Mouse (Mus musculus): ENCODE results near the gene Gnat1. TPM values are rescaled to one million over a fixed set of nuclear protein-coding genes. Genes with fewer than 3 reads are reported as not detected.
"Not testable (repeated sequence)": the region's sequence is repeated elsewhere in the genome, so short reads cannot be mapped to it uniquely, and the experiment has no call there.

Gene Gnat1
- polyA plus RNA-seq, 1 experiment from 2014 or later = 0.53 TPM

DNA sequence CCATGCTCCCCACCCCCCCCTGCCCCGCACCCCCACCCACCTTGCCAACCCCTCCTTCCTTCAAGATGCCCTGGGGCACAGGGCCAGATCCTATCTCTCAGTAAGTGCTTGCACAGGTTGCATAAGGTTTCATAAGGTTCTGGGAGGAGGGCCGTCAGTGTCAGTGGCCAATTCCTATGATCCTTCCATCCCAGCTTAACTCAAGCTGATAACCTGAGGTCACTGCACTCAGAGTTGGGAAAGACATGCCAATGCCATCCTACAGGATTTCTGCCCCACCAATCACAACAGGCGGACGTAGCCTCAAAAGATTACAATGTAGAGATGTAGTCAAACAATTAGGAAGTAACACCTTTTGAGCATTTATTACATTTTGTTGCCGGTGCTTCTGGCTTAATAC, 8.9 kb upstream of the Gnat1 start:
- H3K4me3 ChIP-seq = no peak overlapping the region
- no peak overlapping the region for H3K27ac ChIP-seq
- H3K9me3 ChIP-seq (replicated peaks) = no peaks in the 10 kb centered on the region
- ATAC-seq (replicated peaks; ENCODE audit: insufficient number of reproducible peaks, insufficient read depth, low FRiP score, low read depth) = no peak
- H3K9ac ChIP-seq = no peak overlapping the region
- no peaks in the 10 kb centered on the region for H3K27me3 ChIP-seq
- peaks cover 17% of the 10 kb centered on the region for H3K4me1 ChIP-seq (replicated peaks)
- 81% methylated on average over 5 of the region's 5 CpGs for WGBS
- no peaks in the 10 kb centered on the region for H3K36me3 ChIP-seq
- no peak overlapping the region for H3K4me2 ChIP-seq

DNA sequence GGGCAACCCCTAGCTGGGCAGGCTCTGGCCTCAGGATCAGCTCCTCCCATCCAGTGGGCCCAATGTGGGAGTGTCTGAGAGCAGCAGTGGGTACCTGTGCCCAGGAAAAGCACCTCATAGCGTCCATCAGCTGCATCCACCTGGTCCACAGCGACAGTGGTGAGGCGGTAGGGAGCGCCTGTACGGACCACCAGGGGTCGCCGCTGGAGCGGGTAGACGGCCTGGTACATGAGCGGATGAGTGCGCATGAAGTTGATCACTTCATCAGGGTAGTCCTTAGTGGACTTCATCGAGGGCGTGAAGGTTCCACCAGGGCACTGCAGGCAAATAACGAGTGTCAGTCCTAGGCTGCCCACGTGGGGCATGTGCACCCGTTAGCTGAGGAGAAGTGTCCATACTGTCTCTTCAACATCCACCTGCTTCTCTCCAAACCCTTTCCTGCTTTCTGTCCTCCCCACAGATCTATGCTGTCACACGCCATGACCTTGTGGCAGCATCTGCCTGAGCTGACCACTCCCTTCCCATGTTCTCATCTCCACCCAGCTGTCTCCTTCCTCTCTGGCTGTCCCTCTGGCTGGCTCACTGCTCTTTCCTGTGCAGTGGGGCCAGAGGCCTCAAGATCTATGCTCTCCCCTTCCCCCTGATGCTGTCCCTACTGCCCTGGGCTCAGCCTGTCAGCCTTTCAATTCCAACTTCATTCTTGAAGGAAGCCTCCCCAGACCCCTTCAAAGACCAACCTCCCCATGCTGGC, 5.9 kb upstream of the Gnat1 start:
- no peaks in the 10 kb centered on the region for H3K27me3 ChIP-seq
- H3K27ac ChIP-seq = no peak overlapping the region
- WGBS = 43% methylated on average over 17 of the region's 17 CpGs
- peak; percentile 56 for ATAC-seq (replicated peaks; ENCODE audit: insufficient number of reproducible peaks, insufficient read depth, low FRiP score, low read depth)
- no peak overlapping the region for H3K9ac ChIP-seq
- H3K4me2 ChIP-seq = no peak overlapping the region
- no peaks in the 10 kb centered on the region for H3K9me3 ChIP-seq (replicated peaks)
- no peaks in the 10 kb centered on the region for H3K36me3 ChIP-seq
- H3K4me3 ChIP-seq = no peak overlapping the region
- peaks cover 7% of the 10 kb centered on the region for H3K4me1 ChIP-seq (replicated peaks)

DNA sequence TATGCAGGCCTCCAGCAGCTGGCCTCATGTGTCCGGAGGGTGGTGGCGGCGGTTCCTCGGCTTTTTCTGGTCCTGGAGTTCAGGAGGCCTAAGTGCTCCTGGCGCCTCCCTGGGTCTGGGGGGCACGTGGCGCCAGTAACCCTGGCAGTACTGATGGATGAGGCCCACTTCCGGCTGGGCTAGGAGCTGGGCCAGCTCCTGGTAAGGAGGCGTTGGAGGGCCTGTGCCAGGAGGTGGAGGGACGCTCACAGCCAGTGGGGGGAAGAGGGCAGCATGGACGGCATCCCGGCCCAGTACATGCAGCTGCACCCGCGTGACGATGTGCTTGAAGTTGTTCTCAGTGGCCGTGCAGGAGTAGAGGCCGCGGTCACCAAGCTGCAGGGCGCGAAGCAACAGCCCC, 2.9 kb upstream of the Gnat1 start:
- H3K4me1 ChIP-seq (replicated peaks) = peaks cover 7% of the 10 kb centered on the region
- WGBS = 87% methylated on average over 20 of the region's 20 CpGs
- H3K4me3 ChIP-seq = no peak overlapping the region
- no peak for ATAC-seq (replicated peaks; ENCODE audit: insufficient number of reproducible peaks, insufficient read depth, low FRiP score, low read depth)
- no peaks in the 10 kb centered on the region for H3K9me3 ChIP-seq (replicated peaks)
- H3K27me3 ChIP-seq = peaks cover 14% of the 10 kb centered on the region
- H3K9ac ChIP-seq = no peak overlapping the region
- no peak overlapping the region for H3K27ac ChIP-seq
- no peaks in the 10 kb centered on the region for H3K36me3 ChIP-seq
- no peak overlapping the region for H3K4me2 ChIP-seq

DNA sequence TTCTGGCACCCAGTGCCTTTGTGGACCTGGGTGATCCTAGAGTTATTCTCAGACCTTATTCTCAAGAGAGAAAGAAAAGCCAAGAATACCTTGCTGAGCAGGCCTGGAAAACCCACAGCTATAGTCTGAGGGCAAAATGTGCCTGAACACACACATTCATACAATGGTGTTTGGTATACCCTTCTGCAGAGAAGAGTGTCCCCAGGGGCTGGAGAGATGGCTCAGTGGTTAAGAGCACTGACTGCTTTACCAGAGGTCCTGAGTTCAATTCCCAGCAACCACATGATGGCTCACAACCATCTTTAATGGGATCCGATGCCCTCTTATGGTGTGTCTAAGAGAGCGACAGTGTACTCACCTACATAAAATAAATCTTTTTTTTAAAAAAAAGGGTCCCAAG, 651 bp downstream of the Gnat1 start:
- no peak overlapping the region for H3K27ac ChIP-seq
- no peak overlapping the region for H3K9ac ChIP-seq
- H3K9me3 ChIP-seq (replicated peaks) = no peaks in the 10 kb centered on the region
- WGBS = 89% methylated on average over 2 of the region's 2 CpGs
- H3K4me1 ChIP-seq (replicated peaks) = peaks cover 15% of the 10 kb centered on the region
- peaks cover 49% of the 10 kb centered on the region for H3K27me3 ChIP-seq
- H3K4me2 ChIP-seq = no peak overlapping the region
- H3K36me3 ChIP-seq = no peaks in the 10 kb centered on the region
- H3K4me3 ChIP-seq = no peak overlapping the region
- no peak for ATAC-seq (replicated peaks; ENCODE audit: insufficient number of reproducible peaks, insufficient read depth, low FRiP score, low read depth)

DNA sequence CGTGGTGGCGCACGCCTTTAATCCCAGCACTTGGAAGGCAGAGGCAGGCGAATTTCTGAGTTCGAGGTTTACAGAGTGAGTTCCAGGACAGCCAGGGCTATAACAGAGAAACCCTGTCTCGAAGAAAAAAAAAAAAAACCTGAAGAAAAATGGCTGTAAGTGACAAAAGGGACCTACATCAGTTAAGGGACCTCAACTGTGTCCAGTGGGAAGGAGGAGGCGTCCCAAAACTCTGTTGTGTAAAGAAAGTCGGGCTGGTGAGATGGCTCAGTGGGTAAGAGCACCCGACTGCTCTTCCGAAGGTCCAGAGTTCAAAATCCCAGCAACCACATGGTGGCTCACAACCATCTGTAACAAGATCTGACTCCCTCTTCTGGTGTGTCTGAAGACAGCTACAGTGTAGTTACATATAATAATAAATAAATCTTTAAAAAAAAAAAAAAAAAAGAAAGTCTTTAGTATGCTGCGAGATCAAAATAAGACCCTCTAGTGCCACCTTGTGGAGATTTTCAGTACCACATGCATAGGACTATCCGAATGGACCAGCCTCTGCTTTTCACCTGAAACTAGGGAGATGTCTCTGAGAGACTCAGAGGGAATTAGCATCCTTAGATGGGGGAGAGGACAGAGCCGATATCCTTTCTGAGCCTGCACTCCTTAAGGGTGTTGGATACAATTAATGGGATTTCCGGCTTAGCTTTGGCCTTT, 1.5 kb downstream of the Gnat1 start:
- H3K36me3 ChIP-seq; ATAC-seq (replicated peaks; ENCODE audit: insufficient number of reproducible peaks, insufficient read depth, low FRiP score, low read depth); H3K4me2 ChIP-seq; H3K9ac ChIP-seq; H3K27ac ChIP-seq; H3K4me3 ChIP-seq; H3K9me3 ChIP-seq (replicated peaks): not testable (repeated sequence)
- H3K4me1 ChIP-seq (replicated peaks) = peaks cover 15% of the 10 kb centered on the region
- H3K27me3 ChIP-seq = peaks cover 52% of the 10 kb centered on the region
- WGBS = 39% methylated on average over 14 of the region's 14 CpGs

DNA sequence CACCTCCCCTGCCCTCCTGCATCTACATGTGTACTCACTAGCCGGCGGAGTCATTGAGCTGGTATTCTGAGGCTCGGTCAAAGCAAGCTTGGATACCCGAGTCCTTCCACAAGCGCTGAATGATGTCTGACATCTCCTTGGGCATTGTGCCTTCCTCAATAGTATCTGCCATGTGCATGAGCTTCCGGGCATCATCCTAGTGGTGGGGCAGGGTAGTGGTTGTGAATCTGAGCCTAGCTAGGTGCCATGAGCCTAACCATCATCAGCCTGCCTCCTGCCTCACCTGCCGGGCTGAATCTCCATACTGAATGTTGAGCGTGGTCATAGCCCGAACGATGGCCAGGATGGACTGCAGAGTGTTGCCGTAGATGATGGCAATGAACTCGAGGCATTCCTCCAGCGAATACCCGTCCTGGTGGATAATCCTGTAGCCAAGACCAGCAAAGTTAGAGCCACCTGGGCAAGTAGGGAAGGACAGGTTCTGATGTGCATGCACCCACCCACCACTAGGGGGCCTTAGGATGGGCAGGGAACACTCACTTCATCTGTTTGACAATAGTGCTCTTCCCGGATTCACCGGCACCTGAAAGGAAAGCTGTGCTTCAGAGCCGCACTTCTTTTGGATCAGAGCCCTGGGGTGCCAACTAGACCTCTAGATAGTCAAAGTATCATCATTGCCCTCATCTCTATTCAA, 2.3 kb downstream of the Gnat1 start:
- Histone ChIP-seq H3K9me3 (replicated peaks) (no peaks in the 10 kb centered on the region), H3K4me3 (no peak overlapping the region), H3K4me1 (replicated peaks) (peaks cover 15% of the 10 kb centered on the region), H3K36me3 (no peaks in the 10 kb centered on the region), H3K27me3 (peaks cover 52% of the 10 kb centered on the region), H3K27ac (no peak overlapping the region), H3K4me2 (0 out of 2 replicates have a peak overlapping the region, but pooled peaks have one; percentile 68), H3K9ac (no peak overlapping the region)
- 16% methylated on average over 17 of the region's 17 CpGs for WGBS
- no peak for ATAC-seq (replicated peaks; ENCODE audit: insufficient number of reproducible peaks, insufficient read depth, low FRiP score, low read depth)

DNA sequence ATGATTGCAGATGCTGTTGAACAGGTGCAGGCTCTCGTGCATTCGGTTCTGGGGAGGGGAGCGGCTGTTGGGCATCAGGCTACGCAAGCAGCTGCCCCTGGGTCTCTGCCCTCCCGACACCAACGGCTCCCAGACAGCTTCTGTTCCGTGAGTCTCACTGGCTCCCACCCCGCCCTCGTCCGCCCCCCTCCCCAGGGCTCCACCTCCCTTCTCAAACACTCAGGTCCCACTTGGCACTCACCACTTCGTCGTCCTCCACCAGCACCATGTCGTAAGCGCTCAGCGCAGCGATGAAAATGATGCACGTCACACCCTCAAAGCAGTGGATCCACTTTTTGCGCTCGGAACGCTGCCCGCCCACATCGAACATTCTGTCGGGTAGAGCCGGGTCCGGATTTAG, 3.2 kb downstream of the Gnat1 start:
- peak overlapping the region; percentile 44 for H3K4me3 ChIP-seq
- H3K36me3 ChIP-seq = no peaks in the 10 kb centered on the region
- no peak overlapping the region for H3K9ac ChIP-seq
- 3% methylated on average over 25 of the region's 25 CpGs for WGBS
- H3K9me3 ChIP-seq (replicated peaks) = no peaks in the 10 kb centered on the region
- no peak overlapping the region for H3K27ac ChIP-seq
- H3K27me3 ChIP-seq = peaks cover 52% of the 10 kb centered on the region
- no peak for ATAC-seq (replicated peaks; ENCODE audit: insufficient number of reproducible peaks, insufficient read depth, low FRiP score, low read depth)
- H3K4me1 ChIP-seq (replicated peaks) = peaks cover 15% of the 10 kb centered on the region
- H3K4me2 ChIP-seq = peak overlapping the region; percentile 68

DNA sequence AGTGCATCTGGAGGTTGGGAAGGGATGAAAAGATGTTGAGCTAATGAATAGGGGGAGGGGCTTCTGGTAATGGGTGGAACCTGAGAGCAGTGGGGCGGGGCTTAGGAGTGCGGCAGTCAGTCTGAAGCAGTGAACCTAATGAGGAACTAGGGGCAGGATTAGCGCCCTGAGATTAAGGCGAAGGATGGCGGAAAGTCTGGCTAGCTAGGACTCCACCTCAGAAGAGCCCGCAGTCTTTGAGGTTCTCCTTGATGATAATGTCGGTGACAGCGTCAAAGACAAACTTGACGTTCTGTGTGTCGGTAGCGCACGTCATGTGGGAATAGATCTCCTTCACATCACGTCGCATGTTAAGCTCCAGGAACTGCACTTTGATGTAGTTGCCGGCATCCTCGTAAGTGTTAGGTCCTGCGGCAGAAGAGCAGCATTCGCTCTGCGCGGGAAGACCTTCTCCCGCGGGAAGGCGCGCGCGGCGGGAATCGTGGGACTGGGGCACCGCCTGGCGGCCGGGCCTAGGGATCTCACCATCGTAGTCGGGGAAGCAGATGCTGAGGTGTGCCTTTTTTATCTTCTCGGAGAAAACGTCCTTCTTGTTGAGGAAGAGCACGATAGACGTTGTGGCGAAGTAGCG, 3.7 kb downstream of the Gnat1 start:
- no peak for ATAC-seq (replicated peaks; ENCODE audit: insufficient number of reproducible peaks, insufficient read depth, low FRiP score, low read depth)
- peak overlapping the region; percentile 44 for H3K4me3 ChIP-seq
- H3K9ac ChIP-seq = no peak overlapping the region
- peaks cover 15% of the 10 kb centered on the region for H3K4me1 ChIP-seq (replicated peaks)
- no peak overlapping the region for H3K27ac ChIP-seq
- H3K27me3 ChIP-seq = peaks cover 52% of the 10 kb centered on the region
- no peaks in the 10 kb centered on the region for H3K36me3 ChIP-seq
- peak overlapping the region; percentile 68 for H3K4me2 ChIP-seq
- WGBS = under 1% methylated on average over 39 of the region's 39 CpGs
- no peaks in the 10 kb centered on the region for H3K9me3 ChIP-seq (replicated peaks)

DNA sequence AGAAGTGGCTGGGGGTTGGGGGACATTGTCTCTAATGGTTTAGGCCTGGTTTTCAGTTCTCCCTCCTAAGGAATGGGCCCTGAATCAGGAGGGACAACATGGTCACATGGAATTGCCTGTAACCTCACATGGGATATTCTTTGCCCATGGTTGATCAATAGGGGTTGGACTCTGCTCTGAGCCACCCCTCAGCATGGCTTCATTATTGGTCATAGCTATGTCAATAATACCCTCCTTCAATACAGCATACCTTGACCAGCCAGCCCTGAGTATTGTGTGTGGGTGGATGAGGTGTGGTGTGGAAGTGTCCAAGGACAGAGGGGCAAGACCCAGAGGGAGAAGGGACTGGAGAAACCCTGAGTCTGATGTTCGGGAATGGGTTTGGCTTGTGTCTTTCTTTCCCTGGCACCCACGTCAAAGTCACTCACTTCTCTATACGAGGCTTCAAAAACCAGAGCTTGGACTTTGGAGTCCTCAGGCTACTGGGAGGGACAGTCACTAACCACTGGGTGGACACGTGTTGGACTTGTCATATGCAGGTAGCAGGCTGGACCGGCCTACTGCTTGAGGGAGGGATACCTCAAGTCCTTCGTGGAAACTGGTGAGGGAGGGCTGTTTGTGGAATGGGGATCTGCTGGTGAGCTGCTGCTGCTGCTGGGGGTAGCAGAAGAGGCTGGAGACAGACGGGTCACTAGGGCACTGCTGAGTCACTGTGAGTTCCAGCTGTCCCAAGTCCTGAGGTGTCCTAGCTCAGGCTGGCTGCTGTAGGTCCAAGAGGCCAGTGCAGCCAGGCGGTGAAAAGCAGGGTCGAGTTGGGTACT, 4.7 kb downstream of the Gnat1 start:
- Histone ChIP-seq H3K4me2 (no peak overlapping the region), H3K4me1 (replicated peaks) (peaks cover 22% of the 10 kb centered on the region), H3K27ac (no peak overlapping the region), H3K9ac (no peak overlapping the region), H3K27me3 (peaks cover 50% of the 10 kb centered on the region), H3K36me3 (no peaks in the 10 kb centered on the region), H3K4me3 (no peak overlapping the region), H3K9me3 (replicated peaks) (no peaks in the 10 kb centered on the region)
- no peak; the same call in 1 of the 2 replicates for ATAC-seq (replicated peaks; ENCODE audit: insufficient number of reproducible peaks, insufficient read depth, low FRiP score, low read depth)
- WGBS = 65% methylated on average over 9 of the region's 9 CpGs

DNA sequence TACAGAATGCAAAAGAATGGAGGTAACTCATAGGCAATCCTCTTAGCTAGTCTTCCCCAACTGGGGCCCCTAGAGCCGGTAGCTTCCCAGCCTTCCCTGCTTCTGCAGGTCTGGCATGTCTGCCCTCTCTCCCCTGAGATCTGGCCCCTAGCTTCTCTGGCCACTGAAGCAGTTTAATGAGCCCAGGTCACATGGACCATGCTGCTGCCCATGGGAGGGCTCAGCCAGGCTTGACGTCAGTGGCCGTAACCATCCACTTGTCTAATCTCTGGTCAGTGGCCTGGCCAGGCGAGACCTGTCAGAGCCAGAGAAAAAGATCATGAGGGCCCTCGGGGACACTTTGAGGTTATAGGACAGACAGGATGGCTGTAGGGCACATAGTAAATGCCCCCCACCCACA, 9.3 kb downstream of the Gnat1 start:
- ATAC-seq (replicated peaks; ENCODE audit: insufficient number of reproducible peaks, insufficient read depth, low FRiP score, low read depth) = no peak
- Histone ChIP-seq H3K9ac (no peak overlapping the region), H3K4me3 (no peak overlapping the region), H3K9me3 (replicated peaks) (no peaks in the 10 kb centered on the region), H3K27ac (no peak overlapping the region), H3K4me1 (replicated peaks) (peaks cover 45% of the 10 kb centered on the region), H3K36me3 (no peaks in the 10 kb centered on the region), H3K27me3 (peaks cover 30% of the 10 kb centered on the region), H3K4me2 (no peak overlapping the region)
- WGBS = 41% methylated on average over 5 of the region's 5 CpGs
